Mouse (Mus musculus): ENCODE results near the gene Bzw2. TPM values are rescaled to one million over a fixed set of nuclear protein-coding genes. Genes with fewer than 3 reads are reported as not detected.
"Not testable (repeated sequence)": the region's sequence is repeated elsewhere in the genome, so short reads cannot be mapped to it uniquely, and the experiment has no call there.

Gene Bzw2
- polyA plus RNA-seq (2014; fragmentation: Nextera tagmentation; extraction: Ambion mirVana): 228 and 236 TPM in 2 replicates

- DNase-seq: peak; percentile 89
- TF ChIP-seq CTCF (IDR thresholded peaks at IDR 0.05; ENCODE audit: low read depth): no peak
- peak; percentile 58 for ATAC-seq (ENCODE audit: insufficient read depth)
- H3K27ac ChIP-seq (ENCODE audit: low read depth): peak within 1 kb of the TSS; percentile 96
- peaks cover 5% of the 10 kb centered on the region for H3K4me1 ChIP-seq (ENCODE audit: insufficient read depth)
- peak within 1 kb of the TSS; percentile 86 for H3K9ac ChIP-seq
- H3K27me3 ChIP-seq (ENCODE audit: insufficient read depth, low read length): no peaks in the 10 kb centered on the region
- H3K4me3 ChIP-seq (ENCODE audit: low read depth, low read length): peak within 1 kb of the TSS; percentile 86
- 2% methylated on average over 26 of the region's 26 CpGs for WGBS
- 0 out of 2 replicates have a peak, but pooled peaks cover 3% of the 10 kb centered on the region for H3K36me3 ChIP-seq (ENCODE audit: insufficient read depth)
- H3K9me3 ChIP-seq (ENCODE audit: low read depth, low read length): no peaks in the 10 kb centered on the region
- H3K4me2 ChIP-seq: peak within 1 kb of the TSS; percentile 86
These were observed at the start of gene Bzw2 for GRCm38 (mm10) chr12:36157638-36158308. TSS of gene Bzw2 (minus strand) at chr12:36158080.

- Histone ChIP-seq H3K27me3 (ENCODE audit: insufficient read depth, low read length) (no peaks in the 10 kb centered on the region), H3K4me3 (ENCODE audit: low read depth, low read length) (no peak overlapping the region), H3K27ac (ENCODE audit: low read depth) (no peak overlapping the region), H3K9ac (no peak overlapping the region), H3K4me2 (peak overlapping the region; percentile 45), H3K36me3 (ENCODE audit: insufficient read depth) (no peaks in the 10 kb centered on the region), H3K9me3 (ENCODE audit: low read depth, low read length) (no peaks in the 10 kb centered on the region), H3K4me1 (ENCODE audit: insufficient read depth) (no peaks in the 10 kb centered on the region)
- peak; percentile 95 for DNase-seq
- ATAC-seq (ENCODE audit: insufficient read depth): peak; percentile 97
- TF ChIP-seq CTCF (IDR thresholded peaks at IDR 0.05; ENCODE audit: low read depth): no peak
- 49% methylated on average over 9 of the region's 9 CpGs for WGBS
These were observed 49.4 kb upstream of the Bzw2 start for GRCm38 (mm10) chr12:36207072-36207799.

- H3K9me3 ChIP-seq (ENCODE audit: low read depth, low read length); H3K4me1 ChIP-seq (ENCODE audit: insufficient read depth); DNase-seq; H3K27ac ChIP-seq (ENCODE audit: low read depth); ATAC-seq (ENCODE audit: insufficient read depth); H3K9ac ChIP-seq; H3K4me3 ChIP-seq (ENCODE audit: low read depth, low read length); H3K4me2 ChIP-seq; H3K27me3 ChIP-seq (ENCODE audit: insufficient read depth, low read length); H3K36me3 ChIP-seq (ENCODE audit: insufficient read depth): not testable (repeated sequence)
- WGBS: 58% methylated on average over 5 of the region's 5 CpGs
These were observed 47.8 kb upstream of the Bzw2 start for GRCm38 (mm10) chr12:36205579-36206119.

DNA sequence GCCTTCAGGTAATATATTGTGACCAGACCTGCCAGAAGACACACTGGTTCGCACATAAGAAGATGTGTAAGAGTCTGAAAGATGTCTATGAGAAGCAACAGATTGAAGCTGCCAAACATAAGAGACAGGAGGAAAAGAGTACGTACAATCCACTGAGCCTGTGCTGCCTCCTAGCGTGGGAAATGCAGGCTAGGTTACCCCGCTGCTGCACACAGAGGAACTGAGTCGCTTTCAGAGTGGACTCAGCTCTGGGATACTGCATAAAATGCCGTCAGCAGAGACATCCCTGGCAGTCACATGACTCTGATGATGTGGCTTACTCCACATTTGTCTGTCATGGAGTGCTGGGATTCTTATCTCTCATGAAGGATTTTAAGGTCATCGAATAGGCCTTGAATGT lies 37.1 kb upstream of the Bzw2 start:
- Histone ChIP-seq H3K27ac (ENCODE audit: low read depth) (no peak overlapping the region), H3K36me3 (ENCODE audit: insufficient read depth) (peaks cover 76% of the 10 kb centered on the region), H3K27me3 (ENCODE audit: insufficient read depth, low read length) (no peaks in the 10 kb centered on the region), H3K9ac (no peak overlapping the region), H3K4me2 (no peak overlapping the region), H3K4me1 (ENCODE audit: insufficient read depth) (no peaks in the 10 kb centered on the region), H3K4me3 (ENCODE audit: low read depth, low read length) (no peak overlapping the region), H3K9me3 (ENCODE audit: low read depth, low read length) (peaks cover 10% of the 10 kb centered on the region; the same call in 1 of the 2 replicates)
- ATAC-seq (ENCODE audit: insufficient read depth) (no peak), DNase-seq (no peak)
- no peak for TF ChIP-seq CTCF (IDR thresholded peaks at IDR 0.05; ENCODE audit: low read depth)
- WGBS: 88% methylated on average over 7 of the region's 7 CpGs

- WGBS: 93% methylated on average over 5 of the region's 5 CpGs
- no peaks in the 10 kb centered on the region for H3K27me3 ChIP-seq (ENCODE audit: insufficient read depth, low read length)
- H3K36me3 ChIP-seq (ENCODE audit: insufficient read depth): peaks cover 82% of the 10 kb centered on the region
- H3K9ac ChIP-seq: no peak overlapping the region
- no peak overlapping the region for H3K4me3 ChIP-seq (ENCODE audit: low read depth, low read length)
- no peak for DNase-seq
- H3K27ac ChIP-seq (ENCODE audit: low read depth): no peak overlapping the region
- no peak for ATAC-seq (ENCODE audit: insufficient read depth)
- no peaks in the 10 kb centered on the region for H3K4me1 ChIP-seq (ENCODE audit: insufficient read depth)
- H3K9me3 ChIP-seq (ENCODE audit: low read depth, low read length): no peaks in the 10 kb centered on the region
- H3K4me2 ChIP-seq: no peak overlapping the region
- no peak for TF ChIP-seq CTCF (IDR thresholded peaks at IDR 0.05; ENCODE audit: low read depth)
These were observed 32.5 kb upstream of the Bzw2 start for GRCm38 (mm10) chr12:36190343-36190742.

DNA sequence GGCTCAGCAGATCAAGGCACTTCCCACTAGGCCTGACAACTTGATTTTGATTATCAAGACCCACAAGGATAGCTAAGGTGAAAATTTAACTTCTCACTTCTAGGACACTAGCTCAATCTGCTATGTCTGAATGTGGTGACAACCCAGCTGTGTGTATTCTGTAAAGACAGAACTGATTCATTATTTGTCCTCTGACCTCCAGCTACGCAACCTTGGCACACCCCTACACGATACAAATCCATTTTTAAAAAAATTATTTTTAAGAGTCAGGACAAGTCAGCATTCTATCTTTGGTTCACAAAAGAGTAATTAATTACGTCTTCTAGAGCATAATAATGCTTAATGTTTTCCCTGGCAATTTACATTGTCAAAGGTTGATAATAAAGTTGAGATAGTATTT lies 31.7 kb upstream of the Bzw2 start:
- 89% methylated on average over 3 of the region's 3 CpGs for WGBS

GRCm38 (mm10) chr12:36187081-36187480 lies 29.2 kb upstream of the Bzw2 start:
- H3K27ac ChIP-seq (ENCODE audit: low read depth): no peak overlapping the region
- ATAC-seq (ENCODE audit: insufficient read depth): no peak
- H3K4me2 ChIP-seq: no peak overlapping the region
- 65% methylated on average over 6 of the region's 6 CpGs for WGBS
- no peaks in the 10 kb centered on the region for H3K4me1 ChIP-seq (ENCODE audit: insufficient read depth)
- DNase-seq: no peak
- H3K27me3 ChIP-seq (ENCODE audit: insufficient read depth, low read length): no peaks in the 10 kb centered on the region
- H3K9me3 ChIP-seq (ENCODE audit: low read depth, low read length): no peaks in the 10 kb centered on the region
- peaks cover 83% of the 10 kb centered on the region for H3K36me3 ChIP-seq (ENCODE audit: insufficient read depth)
- H3K4me3 ChIP-seq (ENCODE audit: low read depth, low read length): no peak overlapping the region
- TF ChIP-seq CTCF (IDR thresholded peaks at IDR 0.05; ENCODE audit: low read depth): no peak
- no peak overlapping the region for H3K9ac ChIP-seq

More for the DNA sequence above, 31.7 kb upstream of the Bzw2 start:
- no peak for TF ChIP-seq CTCF (IDR thresholded peaks at IDR 0.05; ENCODE audit: low read depth)
- Histone ChIP-seq H3K4me2 (no peak overlapping the region), H3K9ac (no peak overlapping the region), H3K36me3 (ENCODE audit: insufficient read depth) (peaks cover 75% of the 10 kb centered on the region), H3K27me3 (ENCODE audit: insufficient read depth, low read length) (no peaks in the 10 kb centered on the region), H3K27ac (ENCODE audit: low read depth) (no peak overlapping the region), H3K4me3 (ENCODE audit: low read depth, low read length) (no peak overlapping the region), H3K9me3 (ENCODE audit: low read depth, low read length) (no peaks in the 10 kb centered on the region), H3K4me1 (ENCODE audit: insufficient read depth) (no peaks in the 10 kb centered on the region)
- no peak for ATAC-seq (ENCODE audit: insufficient read depth)
- no peak for DNase-seq
